Mouse (Mus musculus): ENCODE results near the gene Fam161a. TPM values are rescaled to one million over a fixed set of nuclear protein-coding genes. Genes with fewer than 3 reads are reported as not detected.
A peak's percentile ranks its signal among the peaks of the same experiment; 100 is the strongest.
"Not testable (repeated sequence)": the region's sequence is repeated elsewhere in the genome, so short reads cannot be mapped to it uniquely, and the experiment has no call there.

Gene Fam161a
- total RNA-seq, 4 experiments from 2014 or later: 14.8 to 29.9 (median 22.3) TPM

DNA sequence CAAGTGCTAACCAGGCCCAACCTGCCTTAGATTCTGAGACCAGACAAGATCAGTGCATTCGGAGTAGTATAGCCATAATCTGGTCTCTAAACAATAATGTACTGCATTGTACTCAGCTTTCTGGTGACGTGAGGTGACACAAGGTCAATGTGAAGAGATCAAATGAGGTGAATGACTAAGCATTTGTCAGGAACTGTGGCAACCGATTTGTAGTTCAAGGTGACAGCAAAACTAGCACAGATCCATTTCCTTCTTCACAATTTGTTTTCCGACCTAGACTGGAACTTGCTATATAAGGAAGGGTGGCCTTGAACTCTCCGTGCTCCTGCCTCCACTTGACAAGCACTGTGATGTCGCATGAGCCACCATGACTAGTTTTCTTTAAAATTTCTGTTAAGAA is 55.8 kb downstream of the Fam161a start:
- peak; percentile 50 for DNase-seq

- DNase-seq: no peak
Measured at GRCm38 (mm10) chr11:23063857-23064256, 56.5 kb downstream of the Fam161a start.

DNA sequence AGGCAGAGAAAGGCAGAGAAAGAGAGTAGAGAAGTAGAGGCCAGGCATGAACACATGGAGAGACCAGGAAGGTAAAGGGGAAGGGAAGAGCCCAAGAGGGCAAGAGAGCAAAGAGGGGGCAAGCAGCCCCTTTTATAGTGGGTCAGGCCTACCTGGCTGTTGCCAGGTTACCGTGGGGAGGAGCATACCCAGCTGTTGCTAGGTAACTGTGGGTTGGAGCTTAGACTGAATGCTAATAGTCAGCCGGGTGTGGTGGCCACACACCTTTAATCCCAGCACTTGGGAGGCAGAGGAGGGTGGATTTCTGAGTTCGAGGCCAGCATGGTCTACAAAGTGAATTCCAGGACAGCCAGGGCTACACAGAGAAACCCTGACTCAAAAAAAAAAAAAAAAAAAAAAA is 56.9 kb downstream of the Fam161a start:
- not testable (repeated sequence) for DNase-seq

DNA sequence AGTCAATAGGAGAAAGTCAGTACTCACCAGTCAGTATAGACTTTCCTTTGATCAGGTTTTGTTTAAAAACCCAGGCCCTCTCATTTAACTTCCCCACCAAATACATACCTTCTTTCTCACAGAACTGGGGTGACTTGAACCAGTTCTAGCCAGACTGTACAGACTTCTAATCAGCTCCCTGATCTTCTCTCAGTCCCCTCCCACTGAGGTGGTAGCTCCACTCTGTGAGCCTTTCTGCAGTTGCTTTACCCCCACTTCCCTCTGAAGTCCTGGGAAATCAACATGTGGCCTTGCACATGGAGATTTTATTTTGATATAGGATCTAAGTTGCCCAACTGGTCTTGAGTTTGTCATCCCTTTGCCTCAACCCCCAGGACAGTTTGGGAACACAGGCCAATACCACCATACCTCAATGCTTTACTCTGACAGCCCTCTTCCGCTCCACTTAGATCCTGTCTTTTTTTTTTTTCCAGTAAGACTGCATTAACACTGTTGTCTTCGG is 57.9 kb downstream of the Fam161a start:
- DNase-seq: no peak

DNA sequence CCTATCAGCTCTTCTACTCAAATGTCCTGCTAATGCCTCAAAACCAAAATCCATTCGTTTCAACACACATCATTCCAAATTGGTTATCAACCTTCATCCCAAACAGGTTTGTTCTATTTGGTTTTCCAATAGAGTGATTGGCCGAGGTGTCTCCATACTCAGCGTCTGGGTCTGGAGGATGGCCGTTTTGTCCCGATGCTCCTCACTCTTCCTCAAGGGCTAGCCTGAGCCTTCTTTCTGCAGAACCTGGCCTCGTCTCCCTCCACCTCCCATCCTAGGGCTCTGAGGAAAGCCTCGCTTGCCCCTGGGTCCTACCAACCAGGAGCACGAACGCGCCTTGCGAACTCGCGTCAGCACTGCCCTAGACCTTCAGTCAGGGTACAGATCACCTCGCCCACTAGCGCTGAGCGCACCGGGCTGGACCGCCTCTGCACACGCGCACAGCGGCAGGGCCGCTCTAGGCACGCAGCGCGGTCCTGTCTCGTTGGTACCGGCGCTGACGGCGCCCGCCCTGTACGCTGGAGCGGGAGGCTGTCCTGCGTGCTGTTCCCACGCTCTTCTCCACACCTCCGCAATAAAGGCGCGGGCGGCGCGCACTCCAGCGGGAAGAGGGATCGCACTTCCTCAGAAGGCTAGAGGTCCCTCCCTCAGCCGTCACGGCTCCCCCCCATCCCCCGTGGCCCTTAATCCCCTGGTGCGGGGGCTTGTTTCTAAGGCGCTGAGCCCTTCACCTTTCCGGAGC is 60.2 kb downstream of the Fam161a start:
- peak; percentile 87 for DNase-seq

- DNase-seq: no peak
Measured at GRCm38 (mm10) chr11:23068201-23068600, 60.9 kb downstream of the Fam161a start.

GRCm38 (mm10) chr11:23068986-23069385 is 61.7 kb downstream of the Fam161a start:
- DNase-seq: not testable (repeated sequence)

GRCm38 (mm10) chr11:23074841-23075240 is 67.5 kb downstream of the Fam161a start:
- peak; percentile 19 for DNase-seq

DNA sequence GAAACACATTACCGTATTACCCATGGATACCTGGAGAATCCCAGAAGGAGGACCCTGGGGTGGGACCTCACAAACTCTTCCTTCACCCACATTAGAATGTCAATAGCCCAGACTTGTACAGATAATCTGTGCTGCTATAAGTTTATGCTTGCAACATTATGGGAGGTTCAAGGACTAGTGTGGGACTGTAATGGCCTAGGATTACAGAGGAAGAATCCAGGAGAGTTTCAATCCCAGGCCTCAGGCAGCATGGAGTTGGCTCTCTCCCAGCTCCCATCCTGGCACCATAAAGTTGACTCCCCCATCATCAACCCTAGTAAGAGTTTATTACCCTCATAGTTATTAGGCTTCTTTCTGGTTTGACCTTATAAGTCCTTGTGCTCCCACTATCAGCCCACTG is 71.2 kb downstream of the Fam161a start:
- DNase-seq: no peak

Other genes with a start within 250 kb of the Fam161a start
- 100 to 1,000 TPM in 1 of 4 experiments, 10 to 100 TPM in 3; 55.0 to 101 (median 68.4) TPM for gene B3gnt2, start 146.6 kb upstream of the Fam161a start, total RNA-seq (2022)
- gene Zrsr1, start 35.5 kb upstream of the Fam161a start, total RNA-seq (2022): 10 to 100 TPM; 36.9 to 43.0 (median 39.3) TPM
- gene Gm28048, start 25.4 kb upstream of the Fam161a start, total RNA-seq (2022): 10 to 100 TPM; 44.3 to 72.0 (median 46.8) TPM
- 10 to 100 TPM; 84.5 to 100.0 (median 90.1) TPM for gene Commd1, start 25.1 kb upstream of the Fam161a start, total RNA-seq (2022)
- 100 to 1,000 TPM; 129 to 168 (median 144) TPM for gene Cct4, start 17.0 kb upstream of the Fam161a start, total RNA-seq (2022)
- 10 to 100 TPM; 53.5 to 60.4 (median 60.2) TPM for gene Xpo1, start 248.5 kb downstream of the Fam161a start, total RNA-seq (2022)